Mouse (Mus musculus) hematopoietic stem cell, adult 5-6 weeks (primary cell): ENCODE results near the gene G3bp1. TPM values are rescaled to one million over a fixed set of nuclear protein-coding genes. Genes with fewer than 3 reads are reported as not detected.

Experiments
- ATAC-seq, 2 experiments: fragments of 125-278 bp in 1 of 2; replicated peaks in 1 of 2; 2 replicates each; pipeline ENCODE4 v1.8.0; 2016 to 2017; ENCODE audit warnings: inconsistent platforms in 2 of 2, mild to moderate bottlenecking in 2 of 2, moderate number of reproducible peaks in 2 of 2, low read depth in 1 of 2, moderate TSS enrichment in 1 of 2; ENCODE audit not compliant: low FRiP score in 2 of 2, poor library complexity in 2 of 2, severe bottlenecking in 2 of 2, insufficient read depth in 1 of 2, low TSS enrichment in 1 of 2
- total RNA-seq: library from RNA; stranded (forward); fragments of 172-1452, 232-1000 nt; gene quantifications from 2 replicates; pipeline ENCODE4 v1.2.3, GENCODE M21; 2017

The G3bp1 gene
- total RNA-seq, 1 experiment from 2014 or later: 115 TPM

DNA sequence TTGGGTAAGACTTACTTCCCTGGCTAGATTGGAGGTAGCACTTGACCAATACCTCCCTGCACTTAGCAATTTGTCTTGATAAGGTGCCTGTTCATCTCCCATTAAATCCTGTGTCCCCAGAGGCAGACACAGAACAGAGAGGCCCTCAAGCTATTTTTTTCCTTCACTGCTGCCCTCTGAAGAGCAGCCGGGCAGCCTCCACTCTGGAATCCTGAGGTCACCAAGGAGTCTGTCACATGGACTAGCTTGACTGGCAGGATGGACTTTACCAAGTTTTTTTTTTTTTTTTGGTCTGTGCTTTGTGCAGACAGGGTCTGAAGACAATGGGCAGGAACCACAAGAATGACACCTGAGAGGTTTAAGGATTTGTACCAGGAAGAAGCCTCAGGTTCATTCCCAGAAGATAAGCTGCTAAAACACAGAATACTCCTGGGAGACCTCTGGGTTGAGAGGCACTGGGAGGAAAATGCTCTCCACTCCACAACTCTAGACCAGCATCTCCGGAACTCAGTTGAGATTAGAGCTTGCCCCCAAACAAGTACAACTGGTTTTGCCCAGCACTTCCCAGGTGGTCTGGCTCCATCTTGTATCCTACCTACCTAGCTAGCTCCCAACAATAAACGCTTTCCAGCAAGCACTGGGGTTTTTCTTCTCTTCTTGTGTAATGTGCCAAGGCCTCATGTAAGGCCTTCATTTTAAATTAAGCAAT, 9.5 kb upstream of the G3bp1 start:
- no peak for ATAC-seq

DNA sequence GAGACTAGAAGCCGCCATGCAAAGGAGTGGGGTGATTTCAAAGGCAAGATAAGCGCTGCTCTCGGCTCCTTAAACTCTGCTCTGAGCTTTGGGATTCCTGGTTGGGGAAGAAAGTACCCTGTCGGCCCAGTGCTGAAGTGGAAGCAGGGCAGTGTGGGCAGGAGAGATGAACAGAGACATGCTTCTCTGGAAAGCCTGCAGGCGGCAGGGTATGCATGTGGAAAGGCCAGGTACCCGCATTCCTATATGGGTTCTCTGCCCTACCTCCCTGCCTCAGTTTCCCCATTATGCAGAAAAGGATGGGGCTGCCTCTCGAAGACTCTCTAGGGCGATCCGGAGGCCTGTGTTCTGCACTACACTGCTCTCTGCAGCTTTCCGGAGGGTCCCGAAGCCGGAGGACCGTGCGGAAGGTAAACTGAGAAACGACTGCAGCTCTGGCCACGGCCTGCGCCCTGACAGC, 8.9 kb upstream of the G3bp1 start:
- peak in 1 of 2 experiments; percentile 38; a peak in 2 of 4 replicates for ATAC-seq

DNA sequence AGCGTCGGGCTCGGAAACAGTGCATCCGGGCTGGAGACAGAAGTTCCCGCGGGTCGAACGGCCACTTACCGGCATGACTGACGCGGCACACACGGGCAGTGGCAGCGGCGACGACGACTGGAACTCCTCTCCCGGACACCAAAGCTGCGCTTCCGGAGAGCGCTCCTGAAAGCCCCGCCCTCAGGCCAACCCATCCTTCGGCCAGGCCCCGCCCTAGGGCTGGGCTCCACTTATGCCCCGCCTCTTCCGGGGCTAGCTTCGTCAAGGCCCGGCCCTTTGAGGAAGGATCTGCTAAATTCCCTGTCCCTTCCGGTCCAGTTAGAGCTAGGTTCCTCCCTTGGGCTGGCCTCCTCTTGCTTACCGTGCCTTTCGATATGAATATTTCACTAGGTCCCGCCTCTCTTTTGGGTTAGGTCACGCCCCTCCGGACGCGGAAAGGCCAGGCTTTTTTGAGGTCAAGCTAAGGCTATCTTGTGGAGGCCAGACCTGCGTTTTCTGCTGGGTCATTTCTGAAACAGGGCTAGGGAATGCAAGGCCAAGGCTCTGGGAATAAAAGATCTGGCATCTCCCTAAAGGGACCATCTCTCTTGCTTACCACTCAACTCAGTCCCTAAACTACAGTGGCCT, 8.4 kb upstream of the G3bp1 start, which contains the start of gene Atox1:
Atox1 (minus strand) TSS at position 221 of the 627 bp plus-strand sequence.
- ATAC-seq: peak; percentile 94 to 96

DNA sequence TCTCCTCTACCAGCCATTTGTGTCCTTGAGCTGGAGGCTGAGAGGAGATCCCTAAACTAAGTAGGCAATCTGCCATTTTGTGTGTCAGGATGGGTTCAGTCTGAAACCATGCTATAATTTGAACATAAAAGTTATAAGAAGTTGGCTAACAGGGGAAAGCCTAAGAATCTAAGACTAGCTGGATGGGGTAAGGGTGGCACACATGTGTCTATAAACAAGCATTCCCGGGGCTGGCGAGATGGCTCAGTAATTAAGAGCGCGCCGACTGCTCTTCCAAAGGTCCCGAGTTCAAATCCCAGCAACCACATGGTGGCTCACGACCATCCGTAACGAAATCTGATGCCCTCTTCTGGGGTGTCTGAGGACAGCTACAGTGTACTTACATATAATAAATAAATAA, 7.3 kb upstream of the G3bp1 start:
- no peak for ATAC-seq

DNA sequence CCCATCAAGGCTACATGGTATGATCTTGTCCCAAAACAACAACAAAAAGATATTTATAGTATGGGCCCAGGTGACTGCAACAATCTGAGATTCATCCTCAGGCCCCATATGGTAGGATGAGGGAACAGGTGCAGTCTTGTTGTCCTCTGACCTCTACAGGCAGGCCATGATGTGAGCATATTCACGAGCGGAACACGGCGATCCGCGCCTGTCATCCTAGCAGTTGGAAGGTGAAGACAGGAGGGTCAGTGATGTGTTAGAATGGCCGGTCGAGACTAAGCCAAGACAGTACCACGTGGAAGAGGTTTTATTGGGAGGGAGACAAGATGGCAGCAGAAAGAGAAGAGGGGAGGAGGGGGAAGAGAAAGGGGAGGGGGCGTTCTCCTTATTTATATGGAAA, 4.8 kb upstream of the G3bp1 start:
- no peak for ATAC-seq

DNA sequence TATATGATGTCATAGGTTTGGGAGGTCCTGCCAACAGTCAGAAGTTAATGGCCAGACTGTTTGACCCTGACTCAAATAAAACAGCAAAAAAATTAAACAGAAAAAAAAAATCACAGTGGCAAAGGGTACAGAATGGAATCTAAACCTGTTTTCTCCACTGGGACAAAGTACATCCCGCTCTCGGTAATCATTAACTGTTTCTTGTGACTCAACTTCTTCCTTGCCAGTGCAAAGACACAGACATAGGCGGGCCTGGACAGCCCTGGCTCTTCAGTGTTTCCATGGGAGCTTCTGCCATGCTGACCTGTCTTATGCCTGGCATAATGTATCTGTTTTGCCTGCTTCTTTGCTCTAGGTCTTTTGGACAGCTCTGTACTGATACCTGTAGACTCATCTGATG, 4.3 kb upstream of the G3bp1 start:
- no peak for ATAC-seq

DNA sequence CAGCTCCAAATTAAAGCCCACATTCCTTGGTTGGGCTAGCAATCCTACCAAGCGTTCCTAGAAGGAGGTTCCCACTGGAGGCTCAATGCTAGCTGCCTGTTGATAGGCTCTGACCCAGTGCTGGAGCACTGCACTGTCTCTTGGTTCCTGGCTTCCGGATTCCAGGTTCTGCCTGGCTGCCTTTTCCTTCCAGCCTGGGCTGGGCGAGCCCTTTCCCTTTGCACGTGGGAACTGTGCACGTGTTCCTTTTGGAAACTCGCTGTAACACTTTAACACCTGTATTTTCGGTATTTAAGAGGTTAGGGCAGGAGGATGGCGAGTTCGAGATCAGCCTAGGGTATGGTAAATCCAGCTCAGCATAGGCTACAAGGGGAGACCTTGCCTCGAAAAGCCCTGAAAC, 1.5 kb upstream of the G3bp1 start:
- ATAC-seq: no peak

DNA sequence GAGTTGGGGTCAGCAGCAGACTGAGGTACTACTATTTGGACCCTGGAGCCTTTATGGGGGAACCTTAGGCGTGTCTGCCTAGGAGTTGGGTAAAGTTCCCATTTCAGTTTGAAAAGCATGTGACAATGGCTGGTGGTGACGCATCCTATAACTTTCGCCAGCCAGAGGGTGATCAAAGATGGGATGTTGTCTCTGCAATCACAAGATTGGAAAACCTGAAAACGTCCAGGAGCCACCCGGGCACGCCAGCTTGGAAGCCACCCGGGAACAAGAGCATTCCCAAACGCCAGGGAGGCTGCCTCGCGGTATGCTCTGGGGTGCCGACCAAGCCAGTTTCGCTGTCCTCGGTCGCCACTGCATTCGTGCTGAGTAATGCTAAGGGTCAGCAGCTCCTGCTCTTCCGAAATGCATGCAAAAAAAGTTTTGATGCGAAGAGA, 856 bp upstream of the G3bp1 start:
- peak; percentile 17 to 24 for ATAC-seq

DNA sequence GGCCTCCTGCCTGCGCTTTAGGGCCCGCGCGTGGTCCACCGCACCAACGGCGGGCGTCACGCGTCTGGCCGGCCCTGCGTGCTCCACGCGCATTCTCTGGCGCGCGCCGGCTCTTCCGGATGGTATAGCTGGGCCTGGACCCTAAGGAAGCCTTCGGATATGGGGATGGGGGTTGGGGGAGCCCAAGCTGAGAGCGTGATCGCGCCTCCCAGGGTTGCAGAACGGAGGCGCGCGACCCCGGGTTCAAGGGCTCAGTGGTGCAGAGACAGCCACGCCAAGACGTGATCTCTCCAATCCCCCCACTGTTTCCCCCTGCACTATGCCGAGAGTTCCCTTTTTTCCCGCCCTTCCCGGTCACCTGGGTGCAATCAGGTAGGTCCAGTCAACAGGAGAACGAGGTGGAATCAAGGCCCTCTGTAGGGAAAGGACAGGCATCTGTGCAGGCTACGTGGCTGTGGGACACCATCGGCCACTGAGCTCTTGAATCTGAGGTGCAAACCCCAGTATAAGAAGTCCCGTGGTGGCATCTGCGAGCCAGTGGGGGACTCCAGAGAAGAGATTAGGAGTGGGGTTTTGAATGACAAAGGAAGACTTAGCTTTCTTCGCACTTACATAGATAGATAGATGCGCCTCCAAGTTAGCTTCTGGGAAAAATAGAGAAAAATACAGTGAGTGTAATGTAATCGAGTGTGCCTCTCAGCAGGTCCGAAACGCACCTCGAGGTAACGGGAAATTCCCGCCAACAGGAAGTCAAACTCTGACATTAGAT, 622 bp downstream of the G3bp1 start:
- no peak for ATAC-seq

DNA sequence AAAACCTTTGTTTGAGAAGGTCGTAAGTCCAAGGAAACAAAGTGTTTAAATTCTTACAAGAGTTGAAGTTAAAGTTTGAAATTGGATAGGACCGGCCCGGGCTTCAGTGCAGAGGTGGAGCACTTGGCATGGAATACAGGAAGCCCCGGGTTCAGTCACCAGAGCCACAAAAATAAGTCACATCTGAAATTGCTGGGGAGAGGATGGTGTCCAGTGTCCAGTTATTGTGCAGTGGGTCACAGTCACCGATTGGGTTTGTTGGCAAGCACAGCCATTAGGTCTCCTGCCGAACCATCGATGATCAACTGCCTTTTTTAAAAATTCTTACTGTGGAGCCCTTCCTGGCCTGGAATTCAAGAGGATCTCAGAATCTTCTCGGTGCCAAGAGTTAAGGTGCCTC, 1.3 kb downstream of the G3bp1 start:
- ATAC-seq: no peak

DNA sequence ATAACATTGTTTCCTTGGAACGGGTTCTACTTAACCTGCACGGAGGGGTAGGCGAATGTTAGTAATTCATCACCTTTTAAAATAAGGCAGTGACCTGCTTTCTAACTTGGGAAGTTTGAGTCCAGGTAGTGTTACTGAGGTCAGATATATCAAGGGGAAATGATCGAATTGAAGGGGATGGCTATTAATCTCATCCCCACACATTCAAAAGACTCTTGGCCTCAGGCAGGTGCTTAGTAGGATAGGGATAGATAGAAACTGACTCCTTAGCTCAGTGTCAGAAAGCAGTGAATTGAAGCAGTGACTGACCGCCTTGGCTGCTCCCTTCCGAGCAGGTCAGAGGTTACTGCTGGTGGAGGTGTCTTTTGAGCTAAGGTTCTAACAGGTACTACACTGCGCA, 2.0 kb downstream of the G3bp1 start:
- ATAC-seq: no peak

DNA sequence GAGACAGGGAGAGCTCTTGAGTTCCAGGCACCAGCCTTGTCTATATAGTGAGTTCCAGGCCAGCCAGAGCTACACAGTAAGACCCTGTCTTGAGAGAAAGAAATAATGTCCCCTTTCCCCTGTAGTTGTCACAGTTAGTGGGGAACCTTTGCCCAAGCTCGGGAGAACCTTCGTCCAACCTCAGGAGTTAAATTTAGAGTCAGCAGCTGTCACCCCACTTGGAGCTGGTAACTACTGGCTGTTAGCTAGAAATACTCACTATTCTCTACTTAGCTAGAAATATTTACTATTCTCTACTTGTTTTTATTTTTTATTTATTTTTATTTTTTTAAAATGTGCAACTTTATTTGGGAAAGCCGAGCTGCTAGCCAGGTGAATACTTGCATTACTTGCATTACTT, 3.7 kb downstream of the G3bp1 start:
- no peak for ATAC-seq

DNA sequence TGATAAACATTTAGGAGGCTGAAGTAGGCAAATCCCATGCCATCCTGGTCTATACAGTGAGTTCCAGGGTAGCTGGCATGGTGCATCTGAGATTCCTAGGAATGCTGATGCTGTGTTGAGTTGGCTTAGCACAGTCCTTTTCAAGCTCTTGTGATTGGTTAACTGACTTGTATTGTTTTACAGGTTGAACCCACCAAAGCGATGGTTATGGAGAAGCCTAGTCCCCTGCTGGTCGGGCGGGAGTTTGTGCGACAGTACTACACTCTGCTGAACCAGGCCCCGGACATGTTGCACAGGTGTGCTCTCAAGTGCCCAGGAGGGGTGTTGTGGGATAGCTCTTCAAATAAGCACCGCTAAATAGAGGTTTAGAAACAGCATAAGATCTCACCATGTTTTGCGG, 16.0 kb downstream of the G3bp1 start:
- ATAC-seq: no peak

DNA sequence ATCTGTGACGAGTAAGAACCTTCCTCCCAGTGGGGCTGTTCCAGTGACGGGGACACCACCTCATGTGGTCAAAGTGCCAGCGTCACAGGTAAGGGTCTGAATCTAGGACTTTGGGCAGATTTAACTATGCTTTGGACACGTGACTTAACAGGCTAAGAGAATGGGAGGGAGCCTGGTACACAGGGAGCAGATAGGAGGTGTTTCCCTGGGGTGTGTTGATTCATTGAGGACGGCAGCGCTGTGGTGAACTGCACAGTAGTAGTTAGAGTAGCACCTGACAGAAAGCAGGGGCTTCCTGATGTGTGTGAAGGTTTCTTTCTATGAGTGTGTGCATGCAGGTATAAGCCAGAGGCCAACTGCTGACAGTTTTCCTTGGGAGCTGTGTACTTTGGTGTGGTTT, 26.7 kb downstream of the G3bp1 start:
- ATAC-seq: no peak

DNA sequence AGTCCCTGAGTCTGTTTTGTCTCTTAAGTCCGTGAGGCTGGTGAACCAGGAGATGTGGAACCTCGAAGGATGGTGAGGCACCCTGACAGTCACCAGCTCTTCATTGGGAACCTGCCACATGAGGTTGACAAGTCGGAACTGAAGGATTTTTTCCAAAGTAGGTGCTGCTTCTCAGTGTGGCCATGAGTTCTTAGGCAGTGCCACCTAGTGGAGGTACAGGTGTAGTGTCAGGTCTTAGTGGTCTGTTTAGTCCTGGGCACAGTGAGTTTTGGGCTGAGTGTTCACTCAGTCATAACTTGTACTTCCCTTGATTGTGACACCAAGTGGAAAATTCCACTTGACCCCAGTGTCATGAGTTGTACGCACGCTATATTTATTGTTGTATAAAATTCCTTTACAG, 28.4 kb downstream of the G3bp1 start:
- ATAC-seq: peak; percentile 82 to 83

DNA sequence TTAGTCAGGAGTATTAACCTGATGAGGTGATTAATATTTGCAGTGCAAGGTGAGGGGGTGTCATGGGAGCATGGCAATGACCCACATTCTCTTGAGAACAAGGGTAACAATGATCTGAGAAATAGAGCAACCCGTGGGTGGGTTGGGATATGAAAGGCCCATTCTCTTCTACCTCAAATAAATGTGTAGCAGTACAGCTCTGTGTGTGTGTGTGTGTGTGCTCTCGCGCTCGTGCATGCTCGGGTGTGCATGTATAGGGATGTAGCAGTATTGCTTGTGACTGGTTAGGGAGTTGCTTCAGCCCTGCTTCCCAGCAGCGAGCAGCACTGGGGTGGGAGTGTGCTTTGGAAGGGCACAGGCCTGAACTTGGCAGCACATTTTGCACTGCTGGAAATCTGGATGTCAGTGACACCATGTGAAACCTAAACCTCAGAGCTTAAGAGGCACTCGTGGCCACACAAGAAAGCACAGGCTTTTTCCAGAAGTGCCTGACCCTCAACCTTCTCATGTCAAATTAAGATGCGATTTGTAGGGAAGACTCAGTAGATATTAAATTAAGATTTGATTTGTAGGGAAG, 32.6 kb downstream of the G3bp1 start:
- no peak for ATAC-seq

DNA sequence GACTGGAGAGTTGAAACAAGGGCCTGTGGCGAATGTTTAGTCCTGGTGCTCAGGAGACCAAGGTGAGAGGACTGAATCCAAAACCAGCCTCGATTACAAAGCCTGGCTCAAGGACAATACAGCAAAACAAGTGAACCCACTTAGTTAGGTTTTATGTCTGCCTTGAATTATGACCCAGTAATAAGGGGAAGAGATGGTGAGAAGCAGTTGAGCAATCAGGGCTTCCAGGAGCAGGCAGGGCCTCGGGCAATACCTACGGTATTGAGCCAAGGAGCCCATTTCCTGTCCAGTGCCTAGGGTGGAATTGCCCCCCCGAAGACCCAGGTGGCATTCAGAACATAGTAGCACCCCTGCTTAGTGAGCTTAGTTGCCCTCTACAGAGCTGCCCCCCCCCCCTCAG, 33.4 kb downstream of the G3bp1 start:
- ATAC-seq: no peak

DNA sequence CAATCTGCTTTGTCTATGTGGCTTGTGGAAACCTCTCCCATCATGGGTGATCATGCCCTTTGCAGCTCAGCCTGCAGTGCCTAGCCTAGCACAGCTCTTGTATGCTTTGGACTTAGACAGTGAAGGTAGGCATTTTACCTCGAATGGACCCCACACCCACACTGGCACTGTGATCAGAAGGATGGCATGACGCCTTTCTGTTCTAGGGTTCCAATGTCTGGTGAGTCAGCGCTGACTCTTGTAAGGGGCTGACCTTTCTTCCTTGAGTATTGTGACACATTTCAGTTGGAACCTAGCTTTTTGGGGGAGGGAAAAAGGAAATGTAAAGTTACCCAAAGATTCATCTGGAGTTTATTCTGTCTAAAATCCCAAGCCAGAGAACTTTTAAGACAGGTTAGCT, 36.0 kb downstream of the G3bp1 start:
- ATAC-seq: no peak
